Comparison of ENCODE assay signal across 14 mouse cellular contexts in genomic region chr12:55480471-55481153, GRCm38 (mm10). TPM values are rescaled to one million over a fixed set of nuclear protein-coding genes. Genes with fewer than 3 reads are reported as not detected.
A peak's percentile ranks its signal among the peaks of the same experiment; 100 is the strongest.
DNase-seq lines count a peak whose midpoint lies in the region; ATAC-seq lines count a peak whose summit lies in the region.
"Had no signal": no experiment of that assay in that cellular context is flagged by ENCODE, and none has a peak within 500 bp of the region (broad histone marks: within the 10 kb centered on the region; RNA-seq: fewer than 3 reads in every experiment).

No protein-coding gene starts in this region.

- DNase-seq in heart, embryonic 10.5 days (ENCODE audit: low spot score): no peak
- DNase-seq in heart, postnatal 36 days: no peak
- DNase-seq in kidney, postnatal 36 days: peak; percentile 46 to 73
- DNase-seq in kidney, adult 18-20 months: no peak
- DNase-seq in adipocyte (ENCODE audit: low spot score): peak; percentile 76
- DNase-seq in urinary bladder, postnatal 36 days (ENCODE audit: low spot score in 2 of 2): no peak
- DNase-seq: adrenal gland, adult 8-10 months; cerebellum, postnatal 10 days; thymus, postnatal 36 days had no signal

- peaks cover under 1% of the 10 kb centered on the region; the same call in 1 of the 2 replicates for H3K36me3 ChIP-seq in heart, embryonic 10.5 days
- H3K36me3 ChIP-seq in liver, embryonic 16.5 days (ENCODE audit: control insufficient read depth, insufficient read depth): no peaks in the 10 kb centered on the region
- peaks cover 2% of the 10 kb centered on the region for H3K36me3 ChIP-seq in hindbrain, embryonic 13.5 days
- H3K36me3 ChIP-seq: hindbrain, embryonic 10.5 days; neural tube, embryonic 13.5 days had no signal

- H3K4me2 ChIP-seq in liver, embryonic 16.5 days (ENCODE audit: low read depth, low read length): no peak overlapping the region
- no peak overlapping the region for H3K4me2 ChIP-seq in hindbrain, embryonic 13.5 days
- H3K4me2 ChIP-seq: neural tube, embryonic 13.5 days had no signal

- WGBS in heart, embryonic 10.5 days: 77% methylated on average over 2 of the region's 2 CpGs
- 64% methylated on average over 2 of the region's 2 CpGs for WGBS in liver, embryonic 16.5 days (ENCODE audit: insufficient replicate concordance)
- 95% methylated on average over 2 of the region's 2 CpGs for WGBS in hindbrain, embryonic 13.5 days

- no peaks in the 10 kb centered on the region for H3K9me3 ChIP-seq in heart, embryonic 10.5 days
- H3K9me3 ChIP-seq in liver, embryonic 16.5 days (replicated peaks; ENCODE audit: control insufficient read depth, low read length): no peaks in the 10 kb centered on the region
- no peaks in the 10 kb centered on the region for H3K9me3 ChIP-seq in hindbrain, embryonic 13.5 days
- H3K9me3 ChIP-seq: hindbrain, embryonic 10.5 days; limb, embryonic 10.5 days; neural tube, embryonic 13.5 days had no signal

- H3K9ac ChIP-seq in liver, embryonic 16.5 days (ENCODE audit: low read depth, low read length): no peak overlapping the region
- no peak overlapping the region for H3K9ac ChIP-seq in hindbrain, embryonic 13.5 days
- H3K9ac ChIP-seq: neural tube, embryonic 13.5 days had no signal

- ATAC-seq in liver, embryonic 16.5 days (ENCODE audit: low read depth): peak; percentile 82
- no peak for ATAC-seq in hindbrain, embryonic 13.5 days (ENCODE audit: low FRiP score)

- no peaks in the 10 kb centered on the region for H3K27me3 ChIP-seq in heart, embryonic 10.5 days (ENCODE audit: insufficient read depth, poor library complexity, severe bottlenecking)
- no peaks in the 10 kb centered on the region for H3K27me3 ChIP-seq in liver, embryonic 16.5 days (ENCODE audit: control insufficient read depth, insufficient read depth, low read depth, low read length)
- no peaks in the 10 kb centered on the region for H3K27me3 ChIP-seq in hindbrain, embryonic 13.5 days
- H3K27me3 ChIP-seq: neural tube, embryonic 13.5 days had no signal

- H3K4me1 ChIP-seq in heart, embryonic 10.5 days: peaks cover 6% of the 10 kb centered on the region; the same call in 1 of the 2 replicates
- no peaks in the 10 kb centered on the region; the same call in 1 of the 2 replicates for H3K4me1 ChIP-seq in liver, embryonic 16.5 days (ENCODE audit: control insufficient read depth, low read depth, low read length)
- no peaks in the 10 kb centered on the region for H3K4me1 ChIP-seq in hindbrain, embryonic 13.5 days (replicated peaks)
- H3K4me1 ChIP-seq: neural tube, embryonic 13.5 days had no signal

- H3K27ac ChIP-seq in heart, embryonic 10.5 days: 0 out of 2 replicates have a peak overlapping the region, but pooled peaks have one; percentile 24
- no peak overlapping the region for H3K27ac ChIP-seq in liver, embryonic 16.5 days (ENCODE audit: low read length)
- H3K27ac ChIP-seq in hindbrain, embryonic 13.5 days: no peak overlapping the region
- H3K27ac ChIP-seq: hindbrain, embryonic 10.5 days; limb, embryonic 10.5 days; neural tube, embryonic 13.5 days had no signal

- intact Hi-C loops in heart, postnatal 36 days (cut with DNase I): no loop called here

- no peak overlapping the region for H3K4me3 ChIP-seq in heart, embryonic 10.5 days
- no peak overlapping the region for H3K4me3 ChIP-seq in liver, embryonic 16.5 days (ENCODE audit: low read depth, low read length)
- no peak overlapping the region for H3K4me3 ChIP-seq in hindbrain, embryonic 13.5 days
- H3K4me3 ChIP-seq: hindbrain, embryonic 10.5 days; limb, embryonic 10.5 days; neural tube, embryonic 13.5 days had no signal

RNA-seq across cellular contexts. Expression of gene Nfkbia, which starts 11.8 kb away (rescaled TPM):
- 36.8 and 44.2 TPM in 2 replicates for polyA plus RNA-seq in heart, embryonic 10.5 days (2016; fragmentation: Nextera tagmentation; extraction: Ambion mirVana)
- total RNA-seq in heart, postnatal 36 days (2021): 10 to 100 TPM; 32.8 to 65.3 TPM
- 19.8 and 24.5 TPM in 2 replicates for polyA plus RNA-seq in liver, embryonic 16.5 days (2015; fragmentation: Nextera tagmentation; extraction: Ambion mirVana)
- polyA plus RNA-seq in hindbrain, embryonic 13.5 days (2015; fragmentation: Nextera tagmentation; extraction: Ambion mirVana): 55.3 and 60.7 TPM in 2 replicates

Comparison
In these comparisons a context has a peak if more than half of its experiments do, and no peak if none do; other contexts are left out.
1. DNase-seq: peak in kidney, postnatal 36 days (2 of 2) and adipocyte (single experiment); none in heart, embryonic 10.5 days (single experiment), heart, postnatal 36 days (0 of 2), kidney, adult 18-20 months (single experiment) and urinary bladder, postnatal 36 days (0 of 2).